Mouse (Mus musculus) hindbrain, postnatal 0 days (tissue): Measurements from ENCODE around the gene Rabgap1. TPM values are rescaled to one million over a fixed set of nuclear protein-coding genes. Genes with fewer than 3 reads are reported as not detected.
"Not testable (repeated sequence)": the region's sequence is repeated elsewhere in the genome, so short reads cannot be mapped to it uniquely, and the experiment has no call there.

Source experiments
- ATAC-seq: fragments of 200-750 bp; cut with Nextera tagmentation; 2 replicates; pipeline ENCODE4 v1.8.0; 2017; ENCODE audit warnings: mild to moderate bottlenecking, moderate TSS enrichment, moderate library complexity
- DNase-seq: peaks from one replicate; pipeline ENCODE4 v3.0.0-alpha.2; 2015; ENCODE audit warnings: low spot score
- H3K27ac ChIP-seq: fragments of 300-500 bp; sonication (generic); 2 replicates; pipeline ENCODE4 v1.5.1; 2014; ENCODE audit warnings: mild to moderate bottlenecking
- H3K27me3 ChIP-seq: fragments of 300-500 bp; sonication (generic); 2 replicates; pipeline ENCODE4 v1.6.1; 2014; ENCODE audit warnings: low read length, mixed read lengths; ENCODE audit not compliant: insufficient read depth
- H3K36me3 ChIP-seq: fragments of 300-500 bp; sonication (generic); 2 replicates; pipeline ENCODE4 v1.6.1; 2014; ENCODE audit warnings: low read length, mixed read lengths; ENCODE audit not compliant: insufficient read depth
- H3K4me1 ChIP-seq: fragments of 300-500 bp; sonication (generic); 2 replicates; pipeline ENCODE4 v1.6.1; 2014; ENCODE audit warnings: antibody characterized with exemption, low read length, mixed read lengths; ENCODE audit not compliant: insufficient read depth
- H3K4me2 ChIP-seq: fragments of 300-500 bp; sonication (generic); 2 replicates; pipeline ENCODE4 v1.6.1; 2014; ENCODE audit warnings: low read depth, mild to moderate bottlenecking, low read length, moderate library complexity, mixed read lengths
- H3K4me3 ChIP-seq: fragments of 300-500 bp; sonication (generic); 2 replicates; pipeline ENCODE4 v1.5.1; 2014; ENCODE audit warnings: low read length
- H3K9ac ChIP-seq: fragments of 300-500 bp; sonication (generic); replicated peaks from 2 replicates; pipeline ENCODE4 v1.6.1; 2014; ENCODE audit warnings: mild to moderate bottlenecking, low read length, moderate library complexity, mixed read lengths
- H3K9me3 ChIP-seq: fragments of 300-500 bp; sonication (generic); 2 replicates; pipeline ENCODE4 v1.6.1; 2016; ENCODE audit warnings: low read length, mixed read lengths
- CTCF ChIP-seq: IDR thresholded peaks from 2 replicates; pipeline ENCODE4 v1.5.1; 2016; ENCODE audit warnings: antibody characterized with exemption, control low read depth, low read depth
- WGBS: fragments of 180-500 bp; shearing (Covaris S2); extraction: QIAGEN DNeasy Blood & Tissue Kit; methylation state at CpG from one replicate; pipeline ENCODE4 v1.1.7; 2014; 5-methylcytosine and 5-hydroxymethylcytosine counted together
- polyA plus RNA-seq: library from polyadenylated mRNA; unstranded; fragments of >200 nt; fragmentation: Nextera tagmentation; extraction: Ambion mirVana; gene quantifications from 2 replicates; pipeline ENCODE4 v1.2.1, GENCODE M21; 2015
- total RNA-seq: library from RNA; depleted of rRNA; stranded (reverse); fragments of >200 nt; gene quantifications from 2 replicates; pipeline ENCODE4 v1.2.3, GENCODE M21; 2014

Rabgap1 gene
- total and polyA plus RNA-seq, 2 experiments from 2014 or later: 46.9 to 55.2 TPM

- Histone ChIP-seq H3K27ac (no peak overlapping the region), H3K36me3 (peaks cover 17% of the 10 kb centered on the region)
Observed at GRCm38 (mm10) chr2:37479559-37479958, 36.5 kb downstream of the Rabgap1 start.

GRCm38 (mm10) chr2:37480039-37480438, 37.0 kb downstream of the Rabgap1 start:
- no peak for TF ChIP-seq CTCF
- no peak overlapping the region for H3K9ac ChIP-seq
- H3K4me1 ChIP-seq: no peaks in the 10 kb centered on the region
- H3K9me3 ChIP-seq: no peaks in the 10 kb centered on the region
- H3K36me3 ChIP-seq: peaks cover 17% of the 10 kb centered on the region
- no peak overlapping the region for H3K4me2 ChIP-seq
- 95% methylated on average over 2 of the region's 2 CpGs for WGBS
- H3K4me3 ChIP-seq: no peak overlapping the region
- no peaks in the 10 kb centered on the region for H3K27me3 ChIP-seq
- no peak overlapping the region for H3K27ac ChIP-seq
- ATAC-seq (no peak), DNase-seq (no peak)

More at GRCm38 (mm10) chr2:37479559-37479958, 36.5 kb downstream of the Rabgap1 start:
- no peak overlapping the region for H3K4me3 ChIP-seq
- no peaks in the 10 kb centered on the region for H3K9me3 ChIP-seq
- no peak for TF ChIP-seq CTCF
- ATAC-seq (no peak), DNase-seq (no peak)
- H3K4me2 ChIP-seq: no peak overlapping the region
- H3K4me1 ChIP-seq: no peaks in the 10 kb centered on the region
- H3K9ac ChIP-seq: no peak overlapping the region
- H3K27me3 ChIP-seq: no peaks in the 10 kb centered on the region

- Histone ChIP-seq H3K4me2 (no peak overlapping the region), H3K27me3 (no peaks in the 10 kb centered on the region), H3K4me3 (no peak overlapping the region), H3K27ac (no peak overlapping the region), H3K9me3 (no peaks in the 10 kb centered on the region), H3K9ac (no peak overlapping the region), H3K4me1 (no peaks in the 10 kb centered on the region), H3K36me3 (peaks cover 16% of the 10 kb centered on the region)
- ATAC-seq: no peak
- 84% methylated on average over 2 of the region's 2 CpGs for WGBS
- TF ChIP-seq CTCF: no peak
- DNase-seq: no peak
Observed at GRCm38 (mm10) chr2:37484165-37484564, 41.1 kb downstream of the Rabgap1 start.

GRCm38 (mm10) chr2:37485370-37485769, 42.3 kb downstream of the Rabgap1 start:
- peak; percentile 76 for DNase-seq
- Histone ChIP-seq H3K4me2 (no peak overlapping the region), H3K27me3 (no peaks in the 10 kb centered on the region), H3K4me1 (no peaks in the 10 kb centered on the region), H3K9ac (no peak overlapping the region), H3K9me3 (no peaks in the 10 kb centered on the region), H3K4me3 (no peak overlapping the region), H3K36me3 (peaks cover 20% of the 10 kb centered on the region), H3K27ac (no peak overlapping the region)
- TF ChIP-seq CTCF: peak; percentile 67
- no peak for ATAC-seq
- WGBS: 81% methylated on average over 1 of the region's 1 CpGs

- TF ChIP-seq CTCF: no peak
- no peak overlapping the region for H3K9ac ChIP-seq
- peaks cover 20% of the 10 kb centered on the region for H3K36me3 ChIP-seq
- DNase-seq (no peak), ATAC-seq (no peak)
- H3K4me2 ChIP-seq: no peak overlapping the region
- H3K9me3 ChIP-seq: no peaks in the 10 kb centered on the region
- H3K27me3 ChIP-seq: no peaks in the 10 kb centered on the region
- H3K4me3 ChIP-seq: no peak overlapping the region
- H3K4me1 ChIP-seq: no peaks in the 10 kb centered on the region
- no peak overlapping the region for H3K27ac ChIP-seq
Observed at GRCm38 (mm10) chr2:37486408-37486807, 43.3 kb downstream of the Rabgap1 start.

GRCm38 (mm10) chr2:37488956-37489355, 45.9 kb downstream of the Rabgap1 start:
- Histone ChIP-seq H3K27me3 (no peaks in the 10 kb centered on the region), H3K4me2 (no peak overlapping the region), H3K9ac (no peak overlapping the region), H3K27ac (no peak overlapping the region), H3K4me3 (no peak overlapping the region), H3K9me3 (no peaks in the 10 kb centered on the region), H3K4me1 (no peaks in the 10 kb centered on the region), H3K36me3 (peaks cover 27% of the 10 kb centered on the region)
- DNase-seq: no peak
- TF ChIP-seq CTCF: no peak
- WGBS: 95% methylated on average over 2 of the region's 2 CpGs
- no peak for ATAC-seq

GRCm38 (mm10) chr2:37497321-37497720, 54.2 kb downstream of the Rabgap1 start:
- peaks cover 8% of the 10 kb centered on the region for H3K36me3 ChIP-seq
- H3K9ac ChIP-seq: no peak overlapping the region
- ATAC-seq (no peak), DNase-seq (no peak)
- no peak for TF ChIP-seq CTCF
- H3K27ac ChIP-seq: no peak overlapping the region
- no peaks in the 10 kb centered on the region for H3K27me3 ChIP-seq
- no peak overlapping the region for H3K4me2 ChIP-seq
- 95% methylated on average over 4 of the region's 4 CpGs for WGBS
- H3K4me1 ChIP-seq: no peaks in the 10 kb centered on the region
- no peak overlapping the region for H3K4me3 ChIP-seq
- H3K9me3 ChIP-seq: no peaks in the 10 kb centered on the region

- H3K4me3 ChIP-seq, ATAC-seq, H3K9ac ChIP-seq, H3K9me3 ChIP-seq, H3K4me1 ChIP-seq, H3K27me3 ChIP-seq, H3K4me2 ChIP-seq, H3K27ac ChIP-seq, DNase-seq: not testable (repeated sequence)
- H3K36me3 ChIP-seq: peaks cover 14% of the 10 kb centered on the region
- 91% methylated on average over 2 of the region's 2 CpGs for WGBS
Observed at GRCm38 (mm10) chr2:37505856-37506255, 62.8 kb downstream of the Rabgap1 start.
